In the genomic region with DNA sequence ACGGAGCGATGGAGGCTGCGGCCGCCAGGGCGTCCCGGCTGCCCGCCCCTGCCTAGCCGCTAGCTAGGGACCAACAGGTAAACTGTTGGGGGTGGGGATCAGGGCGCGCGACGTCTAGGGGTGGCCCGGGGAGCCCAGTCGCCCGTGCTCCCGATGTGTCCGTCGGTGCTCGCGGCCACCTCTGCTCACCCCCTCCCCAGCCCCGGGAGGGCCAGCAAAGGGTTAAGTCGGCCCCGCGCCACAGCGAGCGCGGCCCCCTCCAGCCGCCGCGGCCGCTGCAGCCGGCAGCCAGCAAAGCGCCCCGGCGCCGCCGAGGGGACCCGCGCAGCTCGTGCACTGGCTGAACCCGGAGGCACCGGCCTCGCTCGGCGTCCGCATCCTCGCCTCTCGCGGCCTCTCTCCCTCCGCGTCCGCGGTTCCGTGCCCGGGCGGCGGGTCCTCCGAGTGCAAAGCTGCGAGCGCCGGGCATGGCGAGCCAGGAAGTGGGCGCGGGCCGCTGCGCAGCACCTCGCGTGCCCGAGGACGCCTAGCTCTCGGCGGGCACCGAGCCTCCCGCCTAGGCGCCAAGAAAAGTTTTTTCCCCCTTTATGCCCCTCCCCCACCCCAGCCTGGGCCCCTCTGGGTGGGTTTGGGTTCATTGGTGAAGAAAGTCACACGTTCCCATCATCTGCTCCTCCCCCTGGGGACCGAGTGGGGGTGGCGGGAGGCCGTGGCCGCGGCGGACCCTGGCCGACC, we compare ENCODE assay signal across 9 mouse cellular contexts. TPM values are rescaled to one million over a fixed set of nuclear protein-coding genes. Genes with fewer than 3 reads are reported as not detected.
A peak's percentile ranks its signal among the peaks of the same experiment; 100 is the strongest.
DNase-seq lines count a peak whose midpoint lies in the region; ATAC-seq and TF ChIP-seq lines count a peak whose summit lies in the region.
"Had no signal": no experiment of that assay in that cellular context is flagged by ENCODE, and none has a peak within 500 bp of the region (broad histone marks: within the 10 kb centered on the region; RNA-seq: fewer than 3 reads in every experiment).

No protein-coding gene starts in this region.

- peaks cover 8% of the 10 kb centered on the region for H3K4me1 ChIP-seq in embryonic facial prominence, embryonic 15.5 days
- no peaks in the 10 kb centered on the region for H3K4me1 ChIP-seq in heart, postnatal 0 days (ENCODE audit: control insufficient read depth, insufficient read depth)

- H3K4me3 ChIP-seq in embryonic facial prominence, embryonic 15.5 days (replicated peaks): peak overlapping the region; percentile 81
- peak overlapping the region; percentile 69 for H3K4me3 ChIP-seq in heart, postnatal 0 days (ENCODE audit: low read depth, low read length)
- H3K4me3 ChIP-seq: myocyte had no signal

- H3K36me3 ChIP-seq in embryonic facial prominence, embryonic 15.5 days: no peaks in the 10 kb centered on the region
- no peaks in the 10 kb centered on the region for H3K36me3 ChIP-seq in heart, postnatal 0 days (replicated peaks; ENCODE audit: control insufficient read depth, insufficient read depth, low read length)

- WGBS in embryonic facial prominence, embryonic 15.5 days: under 1% methylated on average over 76 of the region's 83 CpGs
- under 1% methylated on average over 68 of the region's 83 CpGs for WGBS in heart, postnatal 0 days

- no peak for TF ChIP-seq EP300 in heart, postnatal 0 days (IDR thresholded peaks at IDR 0.05; ENCODE audit: low read depth)

- peak; percentile 71 for ATAC-seq in embryonic facial prominence, embryonic 15.5 days (ENCODE audit: insufficient number of reproducible peaks, low FRiP score, low TSS enrichment, low read depth)
- ATAC-seq in heart, postnatal 0 days (ENCODE audit: insufficient read depth, low read depth): peak; percentile 70

- no peaks in the 10 kb centered on the region for H3K9me3 ChIP-seq in embryonic facial prominence, embryonic 15.5 days (replicated peaks)
- no peaks in the 10 kb centered on the region for H3K9me3 ChIP-seq in heart, postnatal 0 days (replicated peaks; ENCODE audit: control insufficient read depth, low read length)

- peaks cover 11% of the 10 kb centered on the region; the same call in 1 of the 2 replicates for H3K27me3 ChIP-seq in embryonic facial prominence, embryonic 15.5 days
- H3K27me3 ChIP-seq in heart, postnatal 0 days (ENCODE audit: control insufficient read depth, insufficient read depth, low read length): no peaks in the 10 kb centered on the region

- peak overlapping the region; percentile 93 for H3K27ac ChIP-seq in embryonic facial prominence, embryonic 15.5 days (replicated peaks)
- H3K27ac ChIP-seq in heart, postnatal 0 days (ENCODE audit: low read depth): peak overlapping the region; percentile 82

- TF ChIP-seq CTCF in heart, postnatal 0 days (IDR thresholded peaks at IDR 0.05; ENCODE audit: low read depth): no peak

- peak overlapping the region; percentile 99 for H3K4me2 ChIP-seq in embryonic facial prominence, embryonic 15.5 days (replicated peaks)
- H3K4me2 ChIP-seq in heart, postnatal 0 days (ENCODE audit: low read depth, low read length): peak overlapping the region; percentile 87

- peak overlapping the region; percentile 54 for H3K9ac ChIP-seq in embryonic facial prominence, embryonic 15.5 days
- H3K9ac ChIP-seq in heart, postnatal 0 days (replicated peaks; ENCODE audit: low read depth, low read length): peak overlapping the region; percentile 55

- DNase-seq in ES-CJ7 (ENCODE audit: low read depth, low spot score): peak; percentile 30
- peak; percentile 58 to 68 for DNase-seq in adrenal gland, postnatal 36 days
- peak; percentile 10 for DNase-seq in heart, postnatal 0 days (ENCODE audit: low spot score)
- peak; percentile 64 to 78 for DNase-seq in kidney, postnatal 4 days
- DNase-seq in lung, postnatal 36 days: peak; percentile 6
- peak; percentile 22 to 28 for DNase-seq in right cerebral cortex, postnatal 36 days (ENCODE audit: low spot score in 2 of 2)
- no peak for DNase-seq in natural killer cell, adult 2 months (ENCODE audit: low spot score in 2 of 2)

RNA-seq across cellular contexts. Expression of a gene that starts 0.5 kb away (rescaled TPM):
- 10 to 100 TPM; 12.9 to 13.3 TPM for total RNA-seq in adrenal gland, postnatal 36 days (2021)
- polyA plus RNA-seq in embryonic facial prominence, embryonic 15.5 days (2015; fragmentation: Nextera tagmentation; extraction: Ambion mirVana): 3.0 and 3.1 TPM in 2 replicates
- total RNA-seq in heart, postnatal 0 days (2014; rRNA removed; ENCODE audit: low replicate concordance): 7.1 and 9.3 TPM in 2 replicates
- polyA plus RNA-seq in heart, postnatal 0 days (2015; fragmentation: Nextera tagmentation; extraction: Ambion mirVana): 0.97 and 1.2 TPM in 2 replicates

Comparison
In these comparisons a context has a peak if more than half of its experiments do, and no peak if none do; other contexts are left out.
1. DNase-seq: peak in ES-CJ7 (single experiment), adrenal gland, postnatal 36 days (2 of 2), heart, postnatal 0 days (single experiment), kidney, postnatal 4 days (2 of 2), lung, postnatal 36 days (single experiment) and right cerebral cortex, postnatal 36 days (2 of 2); none in natural killer cell, adult 2 months (0 of 2).